Mouse (Mus musculus): Measurements from ENCODE around the gene Slc25a25. TPM values are rescaled to one million over a fixed set of nuclear protein-coding genes. Genes with fewer than 3 reads are reported as not detected.
A peak's percentile ranks its signal among the peaks of the same experiment; 100 is the strongest.

Slc25a25 gene
- polyA plus RNA-seq, 1 experiment from 2014 or later: 24.6 TPM

DNA sequence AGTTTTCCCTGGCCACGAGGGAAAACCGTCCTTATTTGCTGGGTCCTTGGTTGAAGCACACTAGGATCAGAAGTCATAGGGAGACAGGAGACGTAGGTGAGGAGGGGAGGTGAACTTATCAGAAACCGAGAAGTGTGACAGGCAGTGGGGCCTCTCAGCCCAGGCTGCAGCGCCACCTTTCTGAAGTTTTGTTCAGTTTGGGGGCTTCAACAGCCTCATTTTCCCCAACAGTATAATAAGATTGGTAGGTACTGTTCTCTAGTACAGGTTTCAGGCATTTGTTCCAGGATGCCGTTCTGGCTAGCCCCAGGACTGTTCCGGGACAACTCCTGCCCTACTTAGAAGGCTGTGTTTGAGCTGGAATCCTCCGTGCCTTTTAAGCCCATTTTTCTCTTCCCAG, 56.3 kb downstream of the Slc25a25 start:
- Histone ChIP-seq H3K27me3 (no peaks in the 10 kb centered on the region), H3K4me1 (peaks cover 21% of the 10 kb centered on the region), H3K9me3 (no peaks in the 10 kb centered on the region), H3K9ac (peak overlapping the region; percentile 86), H3K4me3 (peak overlapping the region; percentile 97), H3K27ac (peak overlapping the region; percentile 87), H3K36me3 (peaks cover 8% of the 10 kb centered on the region), H3K4me2 (peak overlapping the region; percentile 95)
- WGBS: 4% methylated on average over 8 of the region's 8 CpGs
- ATAC-seq (ENCODE audit: insufficient number of reproducible peaks, insufficient read depth, low FRiP score, low TSS enrichment, low read depth): no peak

DNA sequence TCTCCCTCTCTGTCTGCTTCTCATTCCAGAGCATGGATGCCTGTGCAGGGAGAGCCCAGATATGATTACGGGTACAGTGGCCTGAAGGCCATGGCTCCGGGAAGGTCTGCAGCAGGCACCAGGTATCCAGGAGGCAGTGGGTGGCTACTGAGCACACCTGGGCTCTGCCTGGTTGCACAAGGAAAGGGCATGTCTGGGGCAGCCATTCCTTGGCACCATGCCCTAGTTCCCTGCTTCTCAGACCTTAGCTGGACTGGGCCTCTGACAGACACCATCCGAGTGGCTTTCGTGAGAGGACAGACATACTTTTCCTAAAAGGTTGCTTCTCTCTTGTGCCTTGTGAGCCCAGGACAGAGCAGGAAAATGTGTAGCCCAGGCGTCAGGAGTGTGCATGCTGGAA, 59.2 kb downstream of the Slc25a25 start:
- Histone ChIP-seq H3K27ac (no peak overlapping the region), H3K9me3 (no peaks in the 10 kb centered on the region), H3K9ac (0 out of 2 replicates have a peak overlapping the region, but pooled peaks have one; percentile 32), H3K4me3 (no peak overlapping the region), H3K36me3 (no peaks in the 10 kb centered on the region), H3K4me1 (peaks cover 13% of the 10 kb centered on the region), H3K4me2 (no peak overlapping the region), H3K27me3 (no peaks in the 10 kb centered on the region)
- no peak for ATAC-seq (ENCODE audit: insufficient number of reproducible peaks, insufficient read depth, low FRiP score, low TSS enrichment, low read depth)
- 83% methylated on average over 5 of the region's 5 CpGs for WGBS

- H3K27me3 ChIP-seq: no peaks in the 10 kb centered on the region
- no peak overlapping the region for H3K4me3 ChIP-seq
- 0 out of 2 replicates have a peak overlapping the region, but pooled peaks have one; percentile 32 for H3K9ac ChIP-seq
- no peak for ATAC-seq (ENCODE audit: insufficient number of reproducible peaks, insufficient read depth, low FRiP score, low TSS enrichment, low read depth)
- H3K4me2 ChIP-seq: no peak overlapping the region
- H3K27ac ChIP-seq: no peak overlapping the region
- no peaks in the 10 kb centered on the region for H3K9me3 ChIP-seq
- H3K36me3 ChIP-seq: no peaks in the 10 kb centered on the region
- WGBS: 60% methylated on average over 8 of the region's 8 CpGs
- H3K4me1 ChIP-seq: peaks cover 12% of the 10 kb centered on the region; the same call in 1 of the 2 replicates
Measured at GRCm38 (mm10) chr2:32390871-32391270, 60.4 kb downstream of the Slc25a25 start.

DNA sequence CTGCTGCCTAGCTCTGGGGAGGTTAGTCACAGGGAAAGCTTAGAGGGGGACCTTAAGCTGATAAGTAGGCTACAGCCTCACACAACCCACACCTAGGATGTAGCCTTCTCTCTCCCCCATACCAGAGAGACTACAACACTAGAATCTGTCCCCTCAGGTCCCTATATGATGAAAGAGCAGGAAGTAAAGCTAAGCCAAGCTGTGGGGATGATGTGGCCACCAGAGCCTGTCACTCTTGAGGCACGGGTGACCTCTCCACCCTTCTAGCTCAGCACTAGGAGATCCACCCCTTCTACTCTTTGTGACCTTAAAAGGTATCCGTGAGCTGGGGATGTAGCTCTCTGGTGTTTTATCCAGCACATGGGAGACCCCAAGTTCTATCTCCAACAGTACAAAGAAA, 62.1 kb downstream of the Slc25a25 start:
- Histone ChIP-seq H3K4me3 (no peak overlapping the region), H3K27ac (no peak overlapping the region), H3K4me2 (no peak overlapping the region), H3K9me3 (no peaks in the 10 kb centered on the region), H3K36me3 (no peaks in the 10 kb centered on the region), H3K4me1 (peaks cover 7% of the 10 kb centered on the region; the same call in 1 of the 2 replicates), H3K27me3 (no peaks in the 10 kb centered on the region), H3K9ac (no peak overlapping the region)
- ATAC-seq (ENCODE audit: insufficient number of reproducible peaks, insufficient read depth, low FRiP score, low TSS enrichment, low read depth): no peak
- WGBS: 64% methylated on average over 2 of the region's 2 CpGs

DNA sequence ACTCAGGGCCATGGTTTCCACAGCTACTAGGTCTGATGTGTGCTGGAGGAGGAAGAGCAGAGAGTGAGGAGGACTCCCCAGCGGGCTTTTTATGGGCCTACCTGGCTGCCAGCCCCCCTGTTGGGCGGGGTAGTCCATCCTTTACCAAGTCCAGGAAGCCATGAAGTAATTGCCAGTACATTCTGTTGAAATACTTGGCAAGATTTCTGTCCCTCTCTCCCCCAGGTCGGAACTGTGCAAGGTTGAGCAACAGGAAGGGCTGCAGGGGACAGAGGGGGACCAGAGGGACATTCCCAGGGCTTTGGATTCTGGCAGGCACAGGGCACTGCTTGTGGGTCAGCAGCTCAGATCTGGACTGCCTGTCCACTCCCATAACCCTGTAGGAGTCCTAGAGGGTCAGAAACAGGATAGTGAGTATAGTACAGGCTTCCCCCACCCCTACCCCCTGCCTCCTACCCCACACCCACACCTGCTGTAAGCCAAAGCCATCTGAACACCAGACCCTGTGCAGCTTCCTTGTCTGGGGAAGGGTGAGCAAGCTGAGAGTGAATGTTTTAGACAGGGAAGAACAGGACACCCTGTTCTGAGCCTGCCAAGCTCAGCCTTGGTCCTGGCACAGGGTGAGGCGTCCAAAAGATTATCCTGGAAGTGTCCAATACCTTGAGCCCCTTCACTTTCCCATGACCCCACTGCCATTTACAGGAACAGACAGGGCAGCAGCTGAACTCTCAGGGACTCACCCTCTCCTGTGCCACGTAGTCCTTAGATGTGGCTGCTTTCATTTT, 63.3 kb downstream of the Slc25a25 start, which contains the start of gene Lcn2:
Gene Lcn2, minus strand, starts transcription at position 547 of the 785 bp plus-strand sequence.
- ATAC-seq (ENCODE audit: insufficient number of reproducible peaks, insufficient read depth, low FRiP score, low TSS enrichment, low read depth): no peak
- Histone ChIP-seq H3K4me2 (no peak within 1 kb of the TSS), H3K36me3 (no peaks in the 10 kb centered on the region), H3K4me1 (peaks cover 7% of the 10 kb centered on the region; the same call in 1 of the 2 replicates), H3K9me3 (no peaks in the 10 kb centered on the region), H3K27me3 (no peaks in the 10 kb centered on the region), H3K27ac (no peak within 1 kb of the TSS), H3K9ac (peak within 1 kb of the TSS; percentile 32; the same call in 1 of the 2 replicates), H3K4me3 (no peak within 1 kb of the TSS)
- WGBS: 64% methylated on average over 5 of the region's 5 CpGs

DNA sequence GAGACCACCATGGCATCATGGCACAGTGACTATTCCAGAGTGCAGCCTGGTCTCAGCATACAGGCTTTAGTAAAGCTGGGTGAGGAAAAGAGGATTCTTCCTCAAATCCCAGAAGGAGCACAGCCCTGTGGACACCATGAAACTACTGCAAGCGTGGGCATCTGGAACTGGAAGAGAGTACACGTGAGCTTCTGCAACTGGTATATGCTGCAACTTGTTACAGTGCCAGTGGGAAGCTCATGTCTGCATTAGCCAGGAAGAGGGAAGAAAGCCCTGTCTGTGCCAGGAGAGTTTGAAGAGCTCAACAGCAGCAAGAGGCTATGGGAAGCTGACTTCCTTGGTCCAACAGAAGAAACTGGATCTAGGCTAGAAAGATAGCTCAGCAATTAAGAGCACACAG, 68.6 kb downstream of the Slc25a25 start:
- WGBS: 83% methylated on average over 2 of the region's 2 CpGs
- H3K4me3 ChIP-seq: 0 out of 2 replicates have a peak overlapping the region, but pooled peaks have one; percentile 69
- no peak for ATAC-seq (ENCODE audit: insufficient number of reproducible peaks, insufficient read depth, low FRiP score, low TSS enrichment, low read depth)
- no peak overlapping the region for H3K27ac ChIP-seq
- H3K27me3 ChIP-seq: no peaks in the 10 kb centered on the region
- H3K4me2 ChIP-seq: no peak overlapping the region
- peaks cover 16% of the 10 kb centered on the region for H3K4me1 ChIP-seq
- 0 out of 2 replicates have a peak overlapping the region, but pooled peaks have one; percentile 73 for H3K9ac ChIP-seq
- H3K9me3 ChIP-seq: no peaks in the 10 kb centered on the region
- H3K36me3 ChIP-seq: peaks cover 20% of the 10 kb centered on the region

DNA sequence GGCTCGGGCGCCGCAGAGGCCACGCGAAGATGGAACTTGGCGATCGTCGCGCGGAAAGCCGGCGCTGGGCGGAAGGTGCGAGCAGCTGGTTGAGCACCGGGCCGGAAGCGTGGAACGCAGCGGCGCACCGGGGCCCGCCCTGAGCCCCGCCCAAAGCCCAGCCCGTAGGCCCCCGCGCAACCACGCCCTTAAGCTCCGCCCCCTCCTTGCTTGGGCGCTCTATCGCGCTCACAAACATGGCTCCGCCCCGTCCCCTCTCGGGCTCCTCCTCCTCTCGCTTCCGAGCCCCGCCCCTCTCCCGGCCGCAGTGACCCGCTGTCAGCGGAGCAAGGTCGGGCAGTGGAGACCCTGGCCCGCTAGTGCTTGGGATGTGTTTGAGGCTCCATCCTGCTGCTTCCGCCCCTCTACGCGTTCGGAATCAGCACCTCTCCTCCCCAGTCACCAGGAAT, 69.4 kb downstream of the Slc25a25 start, which contains the start of gene 1110008P14Rik:
Gene 1110008P14Rik, minus strand, starts transcription at position 164 of the 449 bp plus-strand sequence.
- Histone ChIP-seq H3K4me3 (peak within 1 kb of the TSS; percentile 69), H3K4me1 (peaks cover 16% of the 10 kb centered on the region), H3K36me3 (peaks cover 29% of the 10 kb centered on the region), H3K9me3 (no peaks in the 10 kb centered on the region), H3K4me2 (peak within 1 kb of the TSS; percentile 97), H3K27ac (no peak within 1 kb of the TSS), H3K27me3 (no peaks in the 10 kb centered on the region), H3K9ac (peak within 1 kb of the TSS; percentile 73)
- under 1% methylated on average over 44 of the region's 47 CpGs for WGBS
- peak; percentile 82 for ATAC-seq (ENCODE audit: insufficient number of reproducible peaks, insufficient read depth, low FRiP score, low TSS enrichment, low read depth)

- H3K9me3 ChIP-seq: no peaks in the 10 kb centered on the region
- peaks cover 35% of the 10 kb centered on the region for H3K36me3 ChIP-seq
- 1% methylated on average over 27 of the region's 27 CpGs for WGBS
- H3K27ac ChIP-seq: no peak overlapping the region
- H3K27me3 ChIP-seq: no peaks in the 10 kb centered on the region
- H3K9ac ChIP-seq: peak overlapping the region; percentile 73
- H3K4me3 ChIP-seq: peak overlapping the region; percentile 69
- H3K4me2 ChIP-seq: peak overlapping the region; percentile 97
- ATAC-seq (ENCODE audit: insufficient number of reproducible peaks, insufficient read depth, low FRiP score, low TSS enrichment, low read depth): no peak
- H3K4me1 ChIP-seq: peaks cover 13% of the 10 kb centered on the region
Measured at GRCm38 (mm10) chr2:32381141-32381774, 70.0 kb downstream of the Slc25a25 start.

DNA sequence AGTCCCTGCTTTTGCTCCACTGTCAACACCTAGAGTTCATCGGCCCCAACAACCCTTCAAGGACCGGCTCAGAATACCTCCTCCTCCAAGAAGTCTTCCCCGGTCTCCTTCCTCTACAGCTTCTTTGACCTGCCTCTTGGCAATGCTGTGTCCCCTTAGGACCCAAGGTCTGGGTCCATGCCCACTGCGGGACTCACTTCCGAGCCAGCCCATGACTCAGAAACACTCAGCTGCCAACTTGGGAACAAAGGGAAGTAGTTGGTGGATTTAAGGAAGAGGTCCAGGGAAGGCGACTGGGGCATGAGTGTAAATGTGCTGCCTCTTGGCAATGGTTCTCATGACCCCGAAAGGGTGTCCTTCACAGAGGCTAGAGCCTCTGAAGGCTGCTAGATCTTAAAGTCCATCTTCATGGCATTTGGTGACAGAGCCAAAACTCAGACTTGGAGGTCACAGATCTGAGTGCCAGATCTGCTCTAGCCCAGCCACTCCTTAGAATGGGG, 71.2 kb downstream of the Slc25a25 start:
- H3K36me3 ChIP-seq: peaks cover 47% of the 10 kb centered on the region
- H3K27ac ChIP-seq: no peak overlapping the region
- no peaks in the 10 kb centered on the region for H3K9me3 ChIP-seq
- peaks cover 13% of the 10 kb centered on the region for H3K4me1 ChIP-seq
- no peak overlapping the region for H3K4me3 ChIP-seq
- 90% methylated on average over 7 of the region's 7 CpGs for WGBS
- H3K4me2 ChIP-seq: no peak overlapping the region
- H3K9ac ChIP-seq: no peak overlapping the region
- H3K27me3 ChIP-seq: no peaks in the 10 kb centered on the region
- ATAC-seq (ENCODE audit: insufficient number of reproducible peaks, insufficient read depth, low FRiP score, low TSS enrichment, low read depth): no peak

DNA sequence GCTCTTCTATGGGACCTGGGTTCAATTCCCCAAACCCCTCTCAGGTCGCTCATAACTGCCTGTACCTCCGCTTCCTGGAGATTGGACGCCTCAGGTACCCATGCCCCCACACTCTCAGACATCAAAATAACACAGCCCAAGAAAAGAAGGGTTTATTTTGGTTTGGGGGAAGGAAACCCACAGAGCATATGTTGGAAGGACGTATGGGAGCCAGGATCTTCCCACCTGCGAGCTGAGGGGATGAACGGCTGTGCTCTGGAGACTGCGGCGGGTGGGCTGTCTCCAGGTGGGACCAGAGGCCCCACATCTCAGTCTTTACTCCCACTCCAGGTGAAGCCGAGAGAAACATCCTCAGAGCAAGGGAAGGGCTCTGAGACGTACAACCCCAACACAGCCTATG, 74.3 kb downstream of the Slc25a25 start:
- H3K4me2 ChIP-seq: no peak overlapping the region
- H3K4me1 ChIP-seq: peaks cover 8% of the 10 kb centered on the region
- no peak overlapping the region for H3K9ac ChIP-seq
- 95% methylated on average over 10 of the region's 10 CpGs for WGBS
- no peak overlapping the region for H3K4me3 ChIP-seq
- peaks cover 74% of the 10 kb centered on the region for H3K36me3 ChIP-seq
- no peaks in the 10 kb centered on the region for H3K9me3 ChIP-seq
- no peaks in the 10 kb centered on the region for H3K27me3 ChIP-seq
- H3K27ac ChIP-seq: no peak overlapping the region
- no peak for ATAC-seq (ENCODE audit: insufficient number of reproducible peaks, insufficient read depth, low FRiP score, low TSS enrichment, low read depth)

DNA sequence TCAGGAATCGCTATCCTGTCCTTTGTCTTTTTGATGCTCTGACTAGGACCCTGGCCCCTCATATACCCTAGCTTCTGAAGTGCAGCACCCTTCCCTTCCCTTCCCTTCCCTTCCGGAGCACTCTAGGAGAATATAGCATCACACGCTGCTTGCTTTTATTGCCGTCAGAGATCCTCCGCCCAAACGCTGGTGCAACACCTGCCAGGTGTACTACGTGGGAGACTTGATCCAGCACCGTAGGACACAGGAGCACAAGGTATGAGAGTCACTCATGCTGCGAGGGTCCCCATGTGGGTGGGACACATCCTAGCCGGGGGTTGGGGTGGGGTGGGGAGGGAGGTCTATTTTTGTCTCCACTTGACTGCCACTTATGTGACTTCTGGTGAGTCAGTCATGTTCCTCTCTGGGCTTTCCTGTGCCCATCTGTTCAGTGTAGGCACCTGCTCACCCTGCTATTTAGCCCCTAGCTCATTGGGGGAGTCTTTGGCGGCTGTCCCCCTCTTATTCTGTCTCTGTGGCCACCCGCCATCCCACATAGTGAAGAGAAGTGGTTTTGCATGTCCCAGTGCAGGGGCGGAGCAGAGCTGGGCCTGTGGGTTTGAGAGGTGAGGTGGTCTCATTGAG, 75.8 kb downstream of the Slc25a25 start:
- Histone ChIP-seq H3K27me3 (no peaks in the 10 kb centered on the region), H3K36me3 (peaks cover 90% of the 10 kb centered on the region), H3K27ac (no peak overlapping the region), H3K4me3 (no peak overlapping the region), H3K9me3 (no peaks in the 10 kb centered on the region), H3K4me2 (no peak overlapping the region), H3K4me1 (no peaks in the 10 kb centered on the region), H3K9ac (no peak overlapping the region)
- ATAC-seq (ENCODE audit: insufficient number of reproducible peaks, insufficient read depth, low FRiP score, low TSS enrichment, low read depth): no peak
- WGBS: 90% methylated on average over 13 of the region's 13 CpGs

Measured in embryonic facial prominence, embryonic 13.5 days (tissue).